Mouse (Mus musculus) erythroblast, embryonic 14.5 days (primary cell): ENCODE results near the gene Ppib.

Experiments
- GATA1 ChIP-seq: IDR thresholded peaks from 2 replicates; pipeline ENCODE4 v1.6.1; 2012; ENCODE audit warnings: low read length, inconsistent platforms, mixed read lengths
- TAL1 ChIP-seq: IDR thresholded peaks from 3 replicates; pipeline ENCODE4 v1.6.1; 2012; ENCODE audit warnings: low read length, inconsistent platforms, mixed read lengths

DNA sequence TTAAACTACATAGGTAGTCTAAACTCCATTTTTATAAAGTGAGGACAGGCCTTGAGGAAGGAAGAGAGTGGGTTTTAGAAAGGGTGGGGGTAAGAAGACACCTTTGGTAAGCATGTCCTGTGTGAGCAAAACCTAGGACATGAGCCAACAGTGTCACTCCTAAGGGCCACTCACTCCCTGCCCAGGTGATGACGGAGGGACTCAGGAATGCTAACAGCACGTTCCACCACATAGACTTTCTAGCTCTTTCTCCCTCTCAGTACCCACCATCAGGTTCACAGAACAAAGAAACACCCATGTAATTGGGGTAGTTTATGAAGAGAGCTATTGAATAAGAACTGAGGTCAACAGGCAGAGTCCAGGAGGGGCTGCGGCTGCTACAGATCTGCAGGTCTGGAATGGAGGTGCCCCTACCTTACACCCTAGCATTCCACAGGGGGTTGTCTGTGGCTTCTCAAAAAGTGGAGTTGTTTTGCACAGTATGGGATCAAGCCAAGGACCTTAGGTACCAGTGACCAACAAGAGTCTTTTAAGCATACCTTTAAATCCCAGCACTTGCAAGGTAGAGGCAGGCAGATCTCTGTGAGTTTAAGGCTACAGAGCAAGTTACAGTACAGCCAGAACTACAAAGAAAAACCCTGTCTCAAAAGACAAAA is 20.9 kb downstream of the Ppib start:
- TF ChIP-seq GATA1 (no peak), TAL1 (no peak)
